Mouse (Mus musculus): Measurements from ENCODE around the gene Scd1.

The Scd1 gene

DNA sequence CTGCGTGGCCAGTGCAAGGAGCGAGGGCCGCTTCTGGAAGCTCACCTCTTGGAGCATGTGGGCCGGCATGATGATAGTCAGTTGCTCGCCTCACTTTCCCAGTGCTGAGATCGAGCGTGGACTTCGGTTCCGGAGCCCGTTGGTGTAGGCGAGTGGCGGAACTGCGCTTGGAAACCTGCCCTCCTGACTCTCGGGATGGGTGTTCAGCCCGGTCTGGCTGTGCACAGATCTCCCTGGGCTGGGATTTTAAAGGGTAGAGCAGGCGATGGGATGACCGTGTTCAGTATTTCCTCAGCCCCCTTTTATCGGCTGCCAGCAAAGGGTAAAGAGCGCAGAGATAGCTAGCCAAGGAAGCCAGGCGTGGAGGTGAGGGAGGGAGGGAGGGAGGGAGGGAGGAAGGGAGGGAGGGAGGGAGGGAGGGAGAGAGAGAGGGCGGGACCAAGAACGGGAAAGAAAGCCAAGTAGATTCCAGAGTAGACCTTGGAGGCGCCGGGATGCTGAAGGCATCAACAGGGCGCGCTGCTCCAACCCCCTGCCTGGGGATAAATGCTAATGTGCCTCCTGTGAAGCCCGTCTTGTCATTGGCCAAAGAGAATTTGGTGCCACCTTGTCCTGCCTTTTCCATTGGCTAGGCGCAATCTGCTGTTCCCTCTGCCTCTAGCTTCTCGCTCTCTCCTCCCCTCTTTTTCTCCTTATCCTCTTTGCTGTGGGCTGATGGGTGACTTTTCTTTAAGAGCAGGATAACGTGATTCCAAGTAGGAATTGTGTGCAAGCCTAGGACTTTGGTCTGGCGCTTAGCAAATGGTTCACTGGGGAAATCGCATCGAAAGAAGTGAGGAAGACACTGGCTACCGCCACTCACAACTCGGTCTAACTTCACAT, at the start of gene Scd1:
Scd1 (minus strand) TSS at position 539 of the 882 bp plus-strand sequence.
- peak; percentile 72 to 74 for DNase-seq

- no peak for DNase-seq
Measured at GRCm38 (mm10) chr19:44455356-44455755, 47.7 kb upstream of the Scd1 start.

DNA sequence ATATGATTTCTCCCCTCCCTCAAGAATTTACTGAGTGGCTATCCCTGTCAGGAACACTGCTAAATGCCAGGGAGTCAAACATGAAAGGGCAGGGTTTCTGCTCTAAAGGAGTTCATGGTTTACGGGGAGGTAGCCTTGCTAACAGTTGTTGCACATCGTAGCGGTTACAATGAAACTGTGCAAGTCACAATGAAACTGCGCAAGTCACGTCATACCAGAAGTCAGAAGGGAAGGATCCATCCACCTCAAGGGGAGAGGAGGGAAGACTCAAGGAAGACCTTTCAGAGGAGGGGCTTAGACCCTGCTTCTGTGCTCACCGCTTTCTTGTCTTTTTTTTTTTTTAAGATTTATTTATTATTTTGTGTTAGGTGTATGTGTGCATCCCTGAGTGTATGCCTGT, 47.2 kb upstream of the Scd1 start:
- DNase-seq, result no peak

DNA sequence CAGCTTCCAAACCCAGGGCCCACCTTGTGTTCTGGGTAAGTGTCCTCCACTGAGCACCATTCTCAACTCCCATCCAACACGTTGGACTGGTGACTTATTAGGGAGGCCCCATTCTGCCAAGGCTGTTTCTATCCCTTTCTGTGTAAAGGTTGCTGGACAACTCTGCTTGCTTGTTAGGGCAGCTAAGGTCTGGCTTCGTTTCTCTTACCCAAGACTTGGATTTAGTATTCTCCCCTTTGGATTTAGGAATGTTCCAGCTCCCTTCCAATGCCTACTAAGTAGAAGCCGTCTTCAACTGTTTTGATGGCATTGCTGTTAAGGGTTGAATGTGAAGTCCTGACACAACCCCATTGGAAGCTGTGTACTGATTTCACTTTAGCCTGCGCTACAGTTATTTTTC, 40.2 kb upstream of the Scd1 start:
- DNase-seq, result no peak

DNA sequence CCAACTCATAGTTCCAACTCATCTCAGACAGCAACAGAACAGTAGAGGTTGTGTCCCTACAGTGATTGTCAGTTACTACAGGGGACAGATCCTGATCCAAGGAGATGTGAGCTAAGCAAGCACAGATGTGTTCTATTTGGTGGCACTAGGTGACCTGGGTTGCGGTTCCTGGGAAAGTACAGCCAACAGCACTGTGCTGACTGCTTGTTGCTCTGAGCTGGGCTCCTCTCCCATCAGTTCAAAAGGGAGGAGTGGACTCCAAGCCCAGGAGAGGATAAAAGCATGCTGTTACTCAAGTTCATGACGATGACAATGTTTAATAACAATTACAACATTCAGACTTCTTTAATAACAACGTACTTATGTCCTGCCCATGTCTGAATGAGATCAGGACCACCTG, 38.1 kb upstream of the Scd1 start:
- no peak for DNase-seq

- DNase-seq, result no peak
Measured at GRCm38 (mm10) chr19:44439302-44439701, 31.6 kb upstream of the Scd1 start.

DNA sequence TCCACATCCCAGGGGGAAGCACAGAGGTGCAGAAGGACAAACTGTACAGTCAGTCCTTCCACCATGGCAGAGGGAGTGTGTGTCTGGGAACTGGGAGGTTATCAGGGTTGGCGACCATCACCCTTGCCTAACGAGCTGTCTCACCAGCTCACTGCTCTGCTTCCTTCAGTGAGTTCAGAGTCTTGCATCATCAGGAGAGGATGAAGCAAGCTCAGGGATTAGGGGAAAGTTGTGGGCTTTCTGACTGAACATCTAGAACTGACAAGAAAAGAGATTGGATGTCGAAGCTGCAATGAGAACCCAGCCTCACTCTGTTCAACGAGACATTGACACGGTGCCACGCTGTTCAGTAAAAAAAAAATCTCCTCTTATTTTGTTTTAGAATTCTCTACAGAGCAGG, 30.3 kb upstream of the Scd1 start:
- DNase-seq, result no peak

GRCm38 (mm10) chr19:44432084-44432483, 24.4 kb upstream of the Scd1 start:
- DNase-seq, result no peak

- no peak for DNase-seq
Measured at GRCm38 (mm10) chr19:44427721-44428120, 20.0 kb upstream of the Scd1 start.

DNA sequence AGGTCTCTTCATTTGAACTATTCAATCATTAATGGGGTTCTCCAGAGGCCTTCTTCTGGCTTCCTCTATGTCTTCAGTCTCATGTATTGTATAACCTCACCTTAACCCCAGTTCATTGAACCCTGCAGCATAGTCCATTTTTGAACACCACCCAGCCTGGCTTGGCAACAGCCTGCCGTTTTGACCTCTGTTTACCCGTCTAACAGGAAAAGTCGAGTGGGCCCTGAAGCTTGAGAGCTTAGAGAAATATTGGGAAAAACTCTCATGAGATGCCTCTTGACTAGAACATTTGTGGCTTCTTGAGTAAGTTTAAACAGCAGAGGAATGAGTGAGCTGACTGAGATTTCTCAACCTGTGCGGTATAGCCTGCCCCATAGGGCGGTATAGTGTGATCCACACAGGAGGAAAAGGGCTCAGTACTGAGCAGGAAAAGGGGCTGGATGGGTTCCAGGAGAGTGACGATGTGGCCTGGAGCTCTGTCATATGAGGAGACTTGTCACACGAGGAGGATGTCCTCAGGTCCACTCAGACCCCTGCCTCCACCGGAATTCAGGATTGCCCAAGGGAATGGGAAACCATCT, 14.5 kb upstream of the Scd1 start:
- DNase-seq, result no peak

GRCm38 (mm10) chr19:44419530-44419929, 11.9 kb upstream of the Scd1 start:
- DNase-seq, result no peak

DNA sequence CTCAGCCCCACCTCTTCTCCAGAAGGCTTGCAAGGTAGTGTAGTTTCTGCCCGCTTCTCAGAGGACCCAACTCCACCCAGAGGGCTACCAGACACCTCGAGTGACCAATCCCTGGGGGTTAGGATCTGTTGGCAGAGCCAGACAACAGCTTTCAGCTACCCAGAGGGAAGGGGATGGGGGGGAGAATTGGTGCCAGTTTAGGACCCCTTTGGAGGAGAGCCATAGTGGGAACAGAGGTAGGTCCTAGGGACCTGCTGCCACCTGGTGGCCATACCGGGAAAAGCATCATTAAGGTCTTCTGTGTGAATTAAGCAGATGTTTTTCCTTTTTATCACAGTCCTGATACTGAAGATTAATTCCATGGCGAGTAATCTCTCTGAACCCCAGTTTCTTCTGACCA, 11.3 kb upstream of the Scd1 start:
- DNase-seq, result peak; percentile 88 to 89

GRCm38 (mm10) chr19:44418544-44418943, 10.9 kb upstream of the Scd1 start:
- DNase-seq, result no peak

GRCm38 (mm10) chr19:44418061-44418460, 10.4 kb upstream of the Scd1 start:
- DNase-seq, result no peak

DNA sequence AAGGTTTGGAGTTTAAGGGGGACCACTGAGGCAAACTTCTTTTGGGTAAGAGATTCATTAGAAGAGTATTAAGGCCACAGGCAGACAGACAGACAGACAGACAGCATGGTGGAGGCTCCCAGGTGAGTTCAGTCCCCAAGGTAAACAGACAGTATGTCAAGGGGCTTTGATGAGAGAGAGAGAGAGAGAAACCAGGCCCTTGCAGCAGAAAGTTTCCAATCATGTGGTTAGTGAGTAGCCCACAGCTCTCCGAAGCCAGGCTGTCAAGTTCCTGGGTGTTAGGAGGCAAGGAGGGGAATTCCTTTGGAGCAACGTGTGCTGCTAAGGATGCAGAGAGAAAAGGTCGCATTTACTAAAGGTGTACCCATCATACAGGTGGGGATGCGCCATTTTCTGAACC, 9.8 kb upstream of the Scd1 start:
- no peak for DNase-seq

DNA sequence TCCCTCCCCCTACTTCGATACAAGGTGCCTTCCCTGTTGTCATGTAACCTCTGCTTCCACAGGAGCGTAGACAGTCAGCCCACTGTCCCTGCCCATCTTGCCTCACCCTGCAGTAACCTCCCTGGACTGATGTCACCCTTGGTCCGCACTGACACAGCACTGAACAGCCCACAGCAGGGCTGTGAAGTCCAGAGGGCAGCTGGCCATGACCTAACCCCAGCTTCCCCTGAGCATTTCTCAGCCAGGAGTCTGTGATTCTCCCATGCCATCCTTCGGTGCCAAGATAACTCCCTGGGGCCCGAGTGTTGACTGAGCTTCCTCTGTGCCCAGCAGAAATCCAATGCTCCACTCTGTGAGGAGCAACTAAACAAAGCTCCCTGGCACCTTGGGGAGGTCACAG, 8.6 kb upstream of the Scd1 start:
- DNase-seq, result no peak

GRCm38 (mm10) chr19:44415464-44415863, 7.8 kb upstream of the Scd1 start:
- no peak for DNase-seq

GRCm38 (mm10) chr19:44410269-44410992, 2.8 kb upstream of the Scd1 start:
- DNase-seq, result no peak

DNA sequence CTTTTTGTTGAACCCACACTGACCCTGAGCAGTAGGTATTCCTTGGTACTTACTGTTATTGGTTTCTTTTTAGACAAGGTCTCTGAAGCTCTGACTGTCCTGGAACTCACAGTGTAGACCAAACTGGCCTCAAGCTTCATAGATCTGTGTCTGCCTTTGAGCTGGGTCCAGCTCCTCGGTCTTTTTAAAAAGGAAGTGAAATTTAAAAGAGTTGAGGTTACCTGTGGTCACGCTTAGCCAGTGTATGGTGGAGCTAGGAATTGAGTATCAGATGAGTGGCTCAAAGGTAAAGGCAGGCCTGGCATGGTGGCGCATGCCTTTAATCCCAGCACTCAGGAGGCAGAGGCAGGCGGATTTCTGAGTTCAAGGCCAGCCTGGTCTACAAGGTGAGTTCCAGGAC, 916 bp upstream of the Scd1 start:
- peak; percentile 55 to 56 for DNase-seq

GRCm38 (mm10) chr19:44408223-44408545, 505 bp upstream of the Scd1 start:
- peak; percentile 58 to 64 for DNase-seq

DNA sequence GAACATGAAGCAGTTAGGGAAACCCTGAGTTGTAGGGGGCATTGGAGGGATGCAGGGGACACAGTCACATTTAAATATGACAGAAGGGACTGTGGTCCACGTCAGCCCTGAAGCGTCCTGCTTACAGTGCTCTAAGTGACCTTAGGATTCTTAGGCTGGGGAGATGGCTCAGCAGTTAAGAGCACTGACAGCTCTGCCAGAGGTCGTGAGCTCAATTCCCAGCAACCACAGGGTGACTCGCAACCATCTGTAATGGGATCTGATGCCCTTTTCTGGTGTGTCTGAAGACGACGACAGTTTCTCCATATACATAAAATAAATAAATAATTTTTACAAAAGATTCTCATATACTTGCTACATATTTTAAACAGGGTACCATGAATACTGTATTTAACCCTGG, 4.1 kb downstream of the Scd1 start:
- no peak for DNase-seq

DNA sequence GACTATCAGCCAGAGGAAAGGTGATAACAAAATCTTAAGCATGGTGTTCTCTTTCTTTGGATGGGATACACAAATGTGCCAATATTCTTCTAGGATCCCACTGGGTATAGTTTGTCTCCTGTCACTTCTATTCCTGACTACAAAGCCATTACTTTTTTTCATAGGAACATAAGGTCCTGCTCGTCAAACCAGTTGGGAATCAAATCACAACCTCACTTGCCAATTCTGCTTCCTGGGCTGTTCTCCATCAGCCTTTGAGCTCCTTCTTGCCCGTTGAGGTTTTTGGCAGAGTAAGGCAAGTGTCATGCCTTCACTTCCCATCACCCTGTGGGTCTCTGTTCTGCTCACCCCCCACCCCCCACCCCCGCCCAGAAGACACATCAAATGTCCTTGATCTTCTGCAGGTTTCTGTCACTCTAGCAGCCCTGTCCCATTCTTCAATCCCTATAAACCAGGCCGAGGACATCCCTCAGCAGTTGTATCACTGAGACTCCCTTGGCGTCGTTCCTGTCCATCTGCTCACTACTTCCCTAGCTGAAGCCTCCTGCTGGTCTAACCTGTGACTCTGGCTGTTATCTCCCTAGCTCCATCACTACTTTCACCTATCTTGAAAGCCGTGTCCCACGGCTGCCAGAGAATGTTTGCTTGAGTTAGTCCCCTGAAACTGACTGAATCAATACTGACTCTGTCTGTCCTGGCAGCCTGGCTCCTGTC, 7.0 kb downstream of the Scd1 start:
- no peak for DNase-seq

DNA sequence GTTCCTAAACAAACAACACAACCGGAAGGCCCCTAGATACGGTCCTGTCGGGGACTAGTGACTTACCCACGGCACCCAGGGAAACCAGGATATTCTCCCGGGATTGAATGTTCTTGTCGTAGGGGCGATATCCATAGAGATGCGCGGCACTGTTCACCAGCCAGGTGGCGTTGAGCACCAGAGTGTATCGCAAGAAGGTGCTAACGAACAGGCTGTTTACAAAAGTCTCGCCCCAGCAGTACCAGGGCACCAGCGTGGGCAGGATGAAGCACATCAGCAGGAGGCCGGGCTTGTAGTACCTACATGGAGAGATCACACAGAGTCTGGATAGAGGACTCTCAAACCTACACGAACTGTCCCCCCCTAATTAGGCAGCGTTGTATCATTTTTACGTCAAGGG, 7.6 kb downstream of the Scd1 start:
- no peak for DNase-seq

Measured in B cell, adult 2 months (primary cell).